Mouse (Mus musculus): ENCODE results near the gene Hoxb7.

DNA sequence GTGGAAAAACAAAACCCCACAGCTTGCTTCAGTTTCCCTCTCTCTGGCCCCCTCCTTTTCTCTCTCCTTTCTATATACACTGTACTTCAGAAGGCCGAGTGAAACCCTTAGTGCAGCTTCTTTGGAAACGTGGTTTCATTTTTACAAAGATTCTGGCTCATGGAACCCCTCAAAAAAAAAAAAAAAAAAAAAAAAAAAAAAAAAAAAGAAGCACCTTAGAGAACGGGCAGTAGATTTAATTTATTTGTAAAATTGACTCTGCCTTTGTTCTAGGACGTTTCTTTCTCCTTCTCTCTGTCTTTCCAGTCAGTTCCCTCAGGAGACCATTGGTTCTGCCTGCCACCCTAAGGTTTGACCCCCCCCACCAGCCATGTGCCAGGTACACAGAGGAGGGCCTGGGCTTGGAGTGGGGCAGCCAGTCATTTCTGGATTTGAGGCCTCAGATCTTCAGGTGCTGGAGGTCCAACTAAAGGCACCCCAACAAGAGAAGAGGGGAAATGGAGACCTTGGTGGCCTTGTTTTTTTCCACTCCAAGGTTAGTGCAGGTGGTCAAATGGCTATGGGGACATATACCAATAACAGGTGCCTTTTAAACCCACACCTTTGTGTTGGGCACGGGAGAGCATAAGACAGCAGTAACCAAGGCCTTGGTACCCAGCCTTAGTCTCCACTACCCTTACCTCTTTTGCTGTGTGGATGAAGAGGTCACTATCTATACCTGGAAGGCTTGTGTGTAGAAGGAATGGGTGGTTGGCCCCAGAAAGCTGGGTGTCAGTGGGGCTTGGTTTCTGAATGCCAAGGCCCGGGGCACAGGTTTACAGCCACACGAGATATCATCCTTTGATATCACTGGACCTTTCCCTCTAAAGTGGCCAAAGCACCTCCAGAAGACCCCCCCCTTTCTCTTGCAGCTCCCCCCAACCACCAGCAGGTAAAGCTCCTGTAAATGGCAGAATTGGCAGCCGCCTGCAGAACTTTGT, 5.7 kb upstream of the Hoxb7 start:
- TF ChIP-seq CTCF (IDR thresholded peaks at IDR 0.05; ENCODE audit: low read depth) (no peak), EP300 (IDR thresholded peaks at IDR 0.05; ENCODE audit: low read depth) (no peak)

Data from liver, embryonic 14.5 days (tissue).